Mouse (Mus musculus): ENCODE measurements around the gene Fam193a. TPM values are rescaled to one million over a fixed set of nuclear protein-coding genes. Genes with fewer than 3 reads are reported as not detected.

Fam193a gene
- polyA plus RNA-seq, 1 experiment, result 13.3 TPM

DNA sequence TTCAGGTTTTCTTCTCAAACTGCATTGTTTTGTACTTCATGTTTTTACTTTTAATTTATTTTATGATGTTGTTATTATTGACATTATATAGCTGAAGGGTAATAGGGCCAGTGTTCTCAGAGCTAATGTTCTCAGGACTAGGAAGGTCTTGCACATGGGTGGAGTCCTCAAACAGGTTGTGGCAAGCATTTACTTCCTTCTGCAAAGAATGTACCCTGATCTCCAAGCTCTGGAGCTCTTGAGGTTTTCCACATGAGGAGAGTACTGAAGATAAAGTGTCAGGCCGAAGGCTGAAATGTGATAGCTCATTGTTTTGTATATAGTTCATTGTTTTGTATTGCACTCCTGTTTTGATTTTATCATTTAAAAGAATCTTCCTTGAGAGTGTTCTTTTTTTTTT lies 68.9 kb downstream of the Fam193a start:
- no peaks in the 10 kb centered on the region for H3K9me3 ChIP-seq
- H3K36me3 ChIP-seq (replicated peaks; ENCODE audit: low read length), result peaks cover 99% of the 10 kb centered on the region
- no peaks in the 10 kb centered on the region for H3K27me3 ChIP-seq (replicated peaks)
- TF ChIP-seq FLI1 (IDR thresholded peaks at IDR 0.05; ENCODE audit: low read length), result no peak
- no peak for TF ChIP-seq GATA1 (IDR thresholded peaks at IDR 0.05; ENCODE audit: borderline replicate concordance, low read length)
- H3K4me1 ChIP-seq, result peaks cover 5% of the 10 kb centered on the region
- H3K4me3 ChIP-seq (replicated peaks), result no peak overlapping the region

DNA sequence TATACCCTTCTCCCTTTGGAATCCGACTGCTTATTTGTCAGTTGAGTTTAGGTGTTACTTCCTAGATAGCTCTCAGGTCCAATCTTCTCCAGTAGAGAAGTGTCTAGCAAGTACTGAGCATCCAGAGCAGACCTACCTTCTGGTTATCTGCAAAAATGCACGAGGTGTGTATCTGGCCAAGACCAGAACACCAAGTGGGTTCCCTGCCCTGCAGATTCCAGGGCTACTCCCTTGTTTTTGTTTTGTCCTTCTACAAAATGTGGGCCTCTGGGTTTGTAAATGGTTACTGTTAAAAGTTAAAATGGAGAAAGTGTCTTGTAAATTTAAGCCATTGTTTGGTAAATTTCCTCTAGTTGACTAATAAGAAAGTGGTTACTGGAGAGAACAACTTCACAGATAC lies 70.0 kb downstream of the Fam193a start:
- Histone ChIP-seq H3K36me3 (replicated peaks; ENCODE audit: low read length) (peaks cover 99% of the 10 kb centered on the region), H3K27me3 (replicated peaks) (no peaks in the 10 kb centered on the region), H3K4me1 (peaks cover 5% of the 10 kb centered on the region), H3K4me3 (replicated peaks) (no peak overlapping the region), H3K9me3 (no peaks in the 10 kb centered on the region)
- TF ChIP-seq FLI1 (IDR thresholded peaks at IDR 0.05; ENCODE audit: low read length) (no peak), GATA1 (IDR thresholded peaks at IDR 0.05; ENCODE audit: borderline replicate concordance, low read length) (no peak)

DNA sequence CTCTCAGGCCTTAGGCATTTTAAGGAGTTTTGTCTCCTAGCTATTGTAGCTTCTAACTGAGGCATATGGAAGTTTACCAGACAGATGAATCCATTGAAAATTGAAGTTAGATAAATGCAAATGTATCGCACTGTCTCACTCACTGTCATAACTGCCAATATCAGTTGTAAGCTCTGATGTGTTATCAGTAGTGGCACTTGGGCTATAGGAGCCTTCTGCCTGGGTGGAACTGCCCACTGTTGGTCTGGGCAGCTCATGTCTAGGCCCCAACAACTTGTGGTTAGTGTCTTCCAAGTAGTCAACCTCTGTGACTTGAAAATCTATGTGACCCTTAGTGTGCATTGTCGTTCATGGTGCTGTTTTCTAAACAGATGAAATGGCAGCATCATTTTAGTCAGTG lies 72.1 kb downstream of the Fam193a start:
- Histone ChIP-seq H3K36me3 (replicated peaks; ENCODE audit: low read length) (peaks cover 99% of the 10 kb centered on the region), H3K9me3 (no peaks in the 10 kb centered on the region), H3K27me3 (replicated peaks) (no peaks in the 10 kb centered on the region), H3K4me3 (replicated peaks) (no peak overlapping the region), H3K4me1 (peaks cover 5% of the 10 kb centered on the region)
- TF ChIP-seq GATA1 (IDR thresholded peaks at IDR 0.05; ENCODE audit: borderline replicate concordance, low read length) (no peak), FLI1 (IDR thresholded peaks at IDR 0.05; ENCODE audit: low read length) (no peak)

DNA sequence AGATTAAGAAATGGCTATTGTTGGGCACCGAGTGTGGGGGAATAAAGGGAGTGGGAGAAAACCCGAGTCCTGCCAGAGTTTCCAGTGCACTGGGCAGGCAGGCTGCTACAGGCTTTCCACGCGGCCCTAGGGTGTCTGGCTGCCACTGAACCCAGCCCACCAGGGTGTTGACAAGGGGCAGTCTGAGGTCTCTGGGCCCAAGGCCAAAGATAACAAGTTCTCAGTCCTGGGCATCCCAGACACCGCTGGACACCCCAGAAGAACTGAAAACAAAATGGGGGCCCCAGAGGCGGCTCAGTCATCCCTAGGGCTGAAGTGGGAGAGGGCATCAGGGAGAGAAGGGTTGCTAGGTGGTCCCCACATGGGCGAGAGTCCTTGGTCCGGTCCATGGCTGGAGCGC lies 76.5 kb downstream of the Fam193a start:
- peaks cover 5% of the 10 kb centered on the region for H3K4me1 ChIP-seq
- no peaks in the 10 kb centered on the region for H3K27me3 ChIP-seq (replicated peaks)
- H3K4me3 ChIP-seq (replicated peaks), result no peak overlapping the region
- peaks cover 86% of the 10 kb centered on the region for H3K36me3 ChIP-seq (replicated peaks; ENCODE audit: low read length)
- H3K9me3 ChIP-seq, result no peaks in the 10 kb centered on the region
- TF ChIP-seq FLI1 (IDR thresholded peaks at IDR 0.05; ENCODE audit: low read length), result no peak
- no peak for TF ChIP-seq GATA1 (IDR thresholded peaks at IDR 0.05; ENCODE audit: borderline replicate concordance, low read length)

DNA sequence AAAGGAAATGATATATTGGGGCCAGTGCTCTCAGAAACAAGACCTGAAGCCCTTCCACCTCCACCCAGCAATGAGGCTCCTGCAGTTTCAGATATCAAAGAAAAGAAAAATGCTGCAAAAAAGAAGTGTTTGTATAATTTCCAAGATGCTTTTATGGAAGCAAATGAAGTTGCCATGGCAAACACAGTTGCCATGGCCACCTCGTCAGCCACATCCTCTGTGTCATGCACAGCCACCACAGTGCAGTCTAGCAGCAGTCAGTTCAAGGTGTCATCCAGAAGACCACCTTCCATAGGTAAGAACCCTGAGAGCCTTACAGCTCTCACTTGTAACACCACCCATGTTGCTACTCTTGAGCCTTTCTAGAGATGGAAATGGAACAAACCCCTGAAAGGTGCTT lies 89.3 kb downstream of the Fam193a start:
- peaks cover 97% of the 10 kb centered on the region for H3K36me3 ChIP-seq (replicated peaks; ENCODE audit: low read length)
- no peak for TF ChIP-seq GATA1 (IDR thresholded peaks at IDR 0.05; ENCODE audit: borderline replicate concordance, low read length)
- TF ChIP-seq FLI1 (IDR thresholded peaks at IDR 0.05; ENCODE audit: low read length), result no peak
- no peaks in the 10 kb centered on the region for H3K9me3 ChIP-seq
- H3K27me3 ChIP-seq (replicated peaks), result no peaks in the 10 kb centered on the region
- no peak overlapping the region for H3K4me3 ChIP-seq (replicated peaks)
- H3K4me1 ChIP-seq, result peaks cover 4% of the 10 kb centered on the region; the same call in 1 of the 2 replicates

DNA sequence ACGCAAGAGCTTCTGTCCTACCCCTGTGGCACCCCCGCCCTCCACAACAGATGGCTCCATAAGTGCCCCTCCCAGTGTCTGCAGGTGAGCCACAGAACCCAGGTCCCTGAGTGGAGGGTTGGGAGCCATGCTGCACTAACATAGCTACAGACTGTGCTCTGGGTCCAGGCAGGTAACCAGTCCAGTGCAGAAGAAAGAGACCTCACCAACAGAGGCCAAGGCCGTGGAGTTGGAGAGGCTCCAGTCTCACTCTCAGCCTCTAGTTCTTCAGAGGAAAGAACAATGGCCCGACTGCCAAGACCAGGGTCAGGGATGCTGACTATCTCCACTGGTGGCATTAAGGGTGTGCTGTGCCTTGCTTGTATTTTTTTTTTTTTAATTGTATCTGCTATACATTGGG lies 91.6 kb downstream of the Fam193a start:
- Histone ChIP-seq H3K4me3 (replicated peaks) (no peak overlapping the region), H3K4me1 (peaks cover 14% of the 10 kb centered on the region; the same call in 1 of the 2 replicates), H3K9me3 (no peaks in the 10 kb centered on the region), H3K36me3 (replicated peaks; ENCODE audit: low read length) (peaks cover 97% of the 10 kb centered on the region), H3K27me3 (replicated peaks) (no peaks in the 10 kb centered on the region)
- TF ChIP-seq GATA1 (IDR thresholded peaks at IDR 0.05; ENCODE audit: borderline replicate concordance, low read length) (no peak), FLI1 (IDR thresholded peaks at IDR 0.05; ENCODE audit: low read length) (no peak)

DNA sequence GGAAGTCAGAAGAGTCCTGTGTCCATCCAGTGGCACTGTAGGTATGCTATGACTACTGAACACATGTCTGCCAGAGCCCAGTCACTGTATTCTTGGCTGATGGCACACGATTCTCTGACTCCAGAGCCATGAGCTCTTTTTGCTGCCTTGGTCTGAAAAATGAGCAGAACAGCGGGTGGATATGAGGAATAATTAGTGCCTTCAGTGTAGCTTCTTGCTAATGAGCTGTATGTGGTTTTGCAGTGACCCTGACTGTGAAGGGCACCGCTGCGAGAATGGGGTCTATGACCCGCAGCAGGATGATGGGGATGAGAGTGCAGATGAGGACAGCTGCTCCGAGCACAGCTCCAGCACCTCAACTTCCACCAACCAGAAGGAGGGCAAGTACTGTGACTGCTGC lies 92.1 kb downstream of the Fam193a start:
- Histone ChIP-seq H3K4me3 (replicated peaks) (no peak overlapping the region), H3K9me3 (no peaks in the 10 kb centered on the region), H3K27me3 (replicated peaks) (no peaks in the 10 kb centered on the region), H3K36me3 (replicated peaks; ENCODE audit: low read length) (peaks cover 98% of the 10 kb centered on the region), H3K4me1 (peaks cover 14% of the 10 kb centered on the region; the same call in 1 of the 2 replicates)
- TF ChIP-seq FLI1 (IDR thresholded peaks at IDR 0.05; ENCODE audit: low read length) (no peak), GATA1 (IDR thresholded peaks at IDR 0.05; ENCODE audit: borderline replicate concordance, low read length) (no peak)

DNA sequence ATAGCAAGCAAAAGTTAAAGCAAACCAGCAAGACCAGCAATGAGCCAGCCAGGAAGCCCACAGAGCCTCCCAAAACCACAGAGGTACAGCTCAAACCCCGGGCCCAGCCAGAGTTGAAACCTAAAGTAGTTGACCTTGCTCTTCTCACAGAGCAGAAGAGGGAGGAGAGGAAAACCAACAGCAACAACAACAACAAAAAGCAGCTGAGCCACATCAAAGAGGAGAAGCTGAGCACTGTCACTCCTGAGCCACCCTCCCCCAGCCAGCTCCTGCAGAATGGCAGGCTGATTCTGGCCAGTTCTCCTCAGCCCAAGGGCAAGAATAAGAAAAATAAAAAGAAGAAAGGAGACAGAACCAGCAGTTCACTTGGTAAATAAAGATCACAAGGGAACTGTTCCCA lies 96.3 kb downstream of the Fam193a start:
- Histone ChIP-seq H3K4me3 (replicated peaks) (no peak overlapping the region), H3K9me3 (no peaks in the 10 kb centered on the region), H3K36me3 (replicated peaks; ENCODE audit: low read length) (peaks cover 93% of the 10 kb centered on the region), H3K27me3 (replicated peaks) (no peaks in the 10 kb centered on the region), H3K4me1 (peaks cover 25% of the 10 kb centered on the region)
- TF ChIP-seq GATA1 (IDR thresholded peaks at IDR 0.05; ENCODE audit: borderline replicate concordance, low read length), result no peak
- TF ChIP-seq FLI1 (IDR thresholded peaks at IDR 0.05; ENCODE audit: low read length), result no peak

DNA sequence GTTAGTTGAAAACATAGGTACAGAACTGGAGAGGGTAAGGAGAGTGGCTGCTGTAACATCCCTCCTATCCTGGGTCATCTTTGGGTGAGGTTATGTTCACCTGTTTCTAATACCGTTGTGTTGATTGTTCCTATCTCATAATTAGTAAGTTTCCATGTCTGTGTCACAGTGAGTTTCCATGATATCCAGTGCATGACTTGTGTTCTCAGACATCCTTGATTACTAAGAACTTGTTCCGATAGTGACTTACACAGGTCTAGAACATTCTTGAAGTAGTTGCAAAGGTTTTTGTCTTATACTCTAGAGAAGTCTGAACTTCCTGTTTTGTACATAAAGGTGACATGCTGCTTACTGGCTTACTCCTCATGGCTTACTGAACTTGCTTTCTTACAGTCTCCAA lies 96.9 kb downstream of the Fam193a start:
- Histone ChIP-seq H3K4me1 (peaks cover 25% of the 10 kb centered on the region), H3K4me3 (replicated peaks) (no peak overlapping the region), H3K27me3 (replicated peaks) (no peaks in the 10 kb centered on the region), H3K36me3 (replicated peaks; ENCODE audit: low read length) (peaks cover 93% of the 10 kb centered on the region), H3K9me3 (no peaks in the 10 kb centered on the region)
- TF ChIP-seq GATA1 (IDR thresholded peaks at IDR 0.05; ENCODE audit: borderline replicate concordance, low read length), result no peak
- TF ChIP-seq FLI1 (IDR thresholded peaks at IDR 0.05; ENCODE audit: low read length), result no peak

DNA sequence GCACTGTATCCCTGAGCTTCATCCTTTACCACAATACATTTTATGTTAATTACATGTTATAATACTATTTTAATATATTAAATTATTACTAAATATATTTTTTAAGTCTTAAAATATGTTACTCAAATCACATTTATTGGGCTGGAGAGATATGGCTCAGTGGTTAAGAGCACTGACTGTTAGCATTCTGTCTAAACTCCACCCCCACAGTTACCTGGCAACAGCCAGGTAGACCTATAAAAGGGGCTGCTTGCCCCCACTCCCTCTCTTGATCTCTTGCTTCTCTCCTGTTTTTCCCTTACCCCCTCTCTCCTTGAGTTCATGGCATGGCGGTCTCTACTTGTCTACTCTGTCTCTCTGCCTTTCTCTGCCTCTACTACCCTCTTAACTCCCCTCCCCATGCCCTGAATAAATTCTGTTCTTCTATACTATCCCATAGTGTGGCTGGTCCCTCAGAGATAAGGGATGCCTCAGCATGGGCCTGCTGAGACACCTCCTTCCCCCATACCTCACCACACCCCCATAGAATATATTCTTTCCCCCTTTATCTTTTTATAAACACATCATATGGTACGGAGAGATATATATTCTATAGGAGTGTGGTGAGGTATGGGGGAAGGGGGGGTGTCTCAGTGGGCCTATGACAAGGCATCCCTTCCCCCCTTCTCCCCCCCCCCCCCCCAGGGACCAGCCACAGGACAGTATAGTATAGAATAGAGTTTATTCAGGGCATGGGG lies 98.5 kb downstream of the Fam193a start:
- Histone ChIP-seq H3K27me3 (replicated peaks) (no peaks in the 10 kb centered on the region), H3K4me3 (replicated peaks) (no peak overlapping the region), H3K36me3 (replicated peaks; ENCODE audit: low read length) (peaks cover 89% of the 10 kb centered on the region), H3K9me3 (no peaks in the 10 kb centered on the region), H3K4me1 (peaks cover 32% of the 10 kb centered on the region)
- TF ChIP-seq GATA1 (IDR thresholded peaks at IDR 0.05; ENCODE audit: borderline replicate concordance, low read length) (no peak), FLI1 (IDR thresholded peaks at IDR 0.05; ENCODE audit: low read length) (no peak)

Data from megakaryocyte, embryonic 14.5 days (primary cell).